Mouse (Mus musculus) liver, embryonic 13.5 days (tissue): Measurements from ENCODE around the gene Atxn2. TPM values are rescaled to one million over a fixed set of nuclear protein-coding genes. Genes with fewer than 3 reads are reported as not detected.

ENCODE experiments used
- ATAC-seq: fragments of 200-750 bp; cut with Nextera tagmentation; 2 replicates; pipeline ENCODE4 v1.8.0; 2017; ENCODE audit warnings: low read depth, mild to moderate bottlenecking, moderate number of reproducible peaks, moderate library complexity
- DNase-seq: peaks from one replicate; pipeline ENCODE4 v3.0.0; 2022
- H3K27ac ChIP-seq: fragments of 300-500 bp; sonication (generic); 2 replicates; pipeline ENCODE4 v1.5.1; 2015; ENCODE audit warnings: moderate library complexity, mild to moderate bottlenecking, inconsistent platforms
- H3K27me3 ChIP-seq: fragments of 300-500 bp; sonication (generic); 2 replicates; pipeline ENCODE4 v1.6.1; 2015; ENCODE audit warnings: mild to moderate bottlenecking, inconsistent platforms
- H3K36me3 ChIP-seq: fragments of 300-500 bp; sonication (generic); 2 replicates; pipeline ENCODE4 v1.6.1; 2015; ENCODE audit warnings: mild to moderate bottlenecking, inconsistent platforms
- H3K4me1 ChIP-seq: fragments of 300-500 bp; sonication (generic); replicated peaks from 2 replicates; pipeline ENCODE4 v1.6.1; 2015; ENCODE audit warnings: inconsistent platforms
- H3K4me2 ChIP-seq: fragments of 300-500 bp; sonication (generic); 2 replicates; pipeline ENCODE4 v1.6.1; 2015; ENCODE audit warnings: inconsistent platforms, mild to moderate bottlenecking, moderate library complexity
- H3K4me3 ChIP-seq: fragments of 300-500 bp; sonication (generic); replicated peaks from 2 replicates; pipeline ENCODE4 v1.5.1; 2015; ENCODE audit warnings: mild to moderate bottlenecking, inconsistent platforms
- H3K9ac ChIP-seq: fragments of 300-500 bp; sonication (generic); 2 replicates; pipeline ENCODE4 v1.6.1; 2015; ENCODE audit warnings: mild to moderate bottlenecking, inconsistent platforms
- H3K9me3 ChIP-seq: fragments of 300-500 bp; sonication (generic); replicated peaks from 2 replicates; pipeline ENCODE4 v1.6.1; 2016; ENCODE audit warnings: inconsistent platforms
- WGBS: fragments of 180-500 bp; shearing (Covaris S2); methylation state at CpG from one replicate; pipeline ENCODE4 v1.1.7; 2015; ENCODE audit not compliant: insufficient replicate concordance; 5-methylcytosine and 5-hydroxymethylcytosine counted together
- polyA plus RNA-seq: library from polyadenylated mRNA; unstranded; fragments of >200 nt; fragmentation: Nextera tagmentation; extraction: Ambion mirVana; gene quantifications from 2 replicates; pipeline ENCODE4 v1.2.1, GENCODE M21; 2015

Atxn2 gene
- polyA plus RNA-seq, 1 experiment from 2014 or later = 17.6 TPM

GRCm38 (mm10) chr5:121836692-121837415, 125.7 kb downstream of the Atxn2 start:
- H3K4me2 ChIP-seq = peak overlapping the region; percentile 98
- H3K27me3 ChIP-seq = peaks cover 14% of the 10 kb centered on the region
- peak overlapping the region; percentile 90 for H3K27ac ChIP-seq
- H3K4me3 ChIP-seq = peak overlapping the region; percentile 88
- peak; percentile 92 for DNase-seq
- 0 out of 2 replicates have a peak, but pooled peaks cover 3% of the 10 kb centered on the region for H3K36me3 ChIP-seq
- H3K9me3 ChIP-seq = no peaks in the 10 kb centered on the region
- peak overlapping the region; percentile 89 for H3K9ac ChIP-seq
- peaks cover 77% of the 10 kb centered on the region for H3K4me1 ChIP-seq
- WGBS = under 1% methylated on average over 67 of the region's 77 CpGs
- peak; percentile 84 for ATAC-seq

DNA sequence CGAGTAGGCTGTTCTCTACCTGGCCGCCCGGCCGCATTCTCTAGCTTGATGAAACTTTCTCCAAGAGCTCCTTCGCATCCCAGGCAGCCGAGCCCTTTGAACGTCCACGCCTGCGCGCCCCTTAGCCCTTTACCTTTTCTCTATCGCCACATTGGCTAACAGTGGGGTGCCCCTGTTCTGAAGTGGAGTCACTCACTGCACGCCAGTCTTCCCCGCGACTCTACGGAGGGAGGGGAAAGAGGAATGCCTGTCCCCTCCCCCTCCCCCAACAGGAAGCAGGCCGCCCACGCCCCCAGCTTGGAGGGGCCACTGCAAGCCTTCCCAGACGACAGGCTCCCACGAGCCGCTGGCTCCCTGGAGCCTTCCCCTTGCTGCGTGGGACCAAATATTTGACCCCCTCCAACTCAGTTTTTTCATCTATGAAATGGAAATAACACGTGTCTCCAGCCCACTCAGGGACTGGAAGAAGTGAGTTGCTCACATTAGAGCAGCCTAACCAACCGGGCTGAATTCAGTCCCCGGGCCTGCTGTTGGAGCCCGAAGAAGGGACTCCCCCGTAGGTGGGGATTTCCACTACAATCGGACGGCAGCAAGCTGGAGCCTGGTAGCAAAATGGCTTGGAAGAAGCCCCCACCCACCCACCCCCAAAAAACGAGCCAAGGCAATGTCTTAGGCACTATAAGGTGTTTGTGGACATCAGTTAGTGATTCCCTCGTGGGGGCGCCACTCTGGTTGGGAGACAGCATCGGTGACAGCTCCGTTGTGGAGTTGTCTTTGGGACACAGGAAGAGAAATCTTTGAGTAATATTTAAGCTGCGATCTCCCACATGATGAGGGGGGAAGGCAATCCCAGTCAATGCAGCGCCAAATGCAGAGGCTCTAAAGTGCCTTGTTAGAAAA, 126.6 kb downstream of the Atxn2 start, which contains the start of gene Sh2b3:
Gene Sh2b3, minus strand, starts transcription at position 206 of the 900 bp plus-strand sequence.
- Histone ChIP-seq H3K27me3 (peaks cover 14% of the 10 kb centered on the region), H3K4me1 (peaks cover 77% of the 10 kb centered on the region), H3K9ac (peak within 1 kb of the TSS; percentile 89), H3K4me3 (peak within 1 kb of the TSS; percentile 88), H3K4me2 (peak within 1 kb of the TSS; percentile 98), H3K27ac (peak within 1 kb of the TSS; percentile 90), H3K36me3 (no peaks in the 10 kb centered on the region), H3K9me3 (no peaks in the 10 kb centered on the region)
- ATAC-seq (peak; percentile 21), DNase-seq (no peak)
- WGBS = 1% methylated on average over 35 of the region's 35 CpGs

GRCm38 (mm10) chr5:121838341-121839127, 127.4 kb downstream of the Atxn2 start:
- ATAC-seq (no peak), DNase-seq (no peak)
- Histone ChIP-seq H3K4me3 (peak overlapping the region; percentile 88), H3K4me1 (peaks cover 77% of the 10 kb centered on the region), H3K27me3 (peaks cover 20% of the 10 kb centered on the region), H3K9me3 (no peaks in the 10 kb centered on the region), H3K27ac (peak overlapping the region; percentile 85), H3K36me3 (no peaks in the 10 kb centered on the region), H3K9ac (peak overlapping the region; percentile 76), H3K4me2 (peak overlapping the region; percentile 98)
- WGBS = under 1% methylated on average over 46 of the region's 46 CpGs

GRCm38 (mm10) chr5:121839128-121839473, 128.0 kb downstream of the Atxn2 start:
- DNase-seq = no peak
- Histone ChIP-seq H3K4me3 (peak overlapping the region; percentile 88), H3K36me3 (no peaks in the 10 kb centered on the region), H3K27ac (peak overlapping the region; percentile 85), H3K9me3 (no peaks in the 10 kb centered on the region), H3K4me1 (peaks cover 76% of the 10 kb centered on the region), H3K27me3 (peaks cover 25% of the 10 kb centered on the region), H3K4me2 (peak overlapping the region; percentile 98), H3K9ac (peak overlapping the region; percentile 76)
- ATAC-seq = no peak
- WGBS = 34% methylated on average over 7 of the region's 7 CpGs

DNA sequence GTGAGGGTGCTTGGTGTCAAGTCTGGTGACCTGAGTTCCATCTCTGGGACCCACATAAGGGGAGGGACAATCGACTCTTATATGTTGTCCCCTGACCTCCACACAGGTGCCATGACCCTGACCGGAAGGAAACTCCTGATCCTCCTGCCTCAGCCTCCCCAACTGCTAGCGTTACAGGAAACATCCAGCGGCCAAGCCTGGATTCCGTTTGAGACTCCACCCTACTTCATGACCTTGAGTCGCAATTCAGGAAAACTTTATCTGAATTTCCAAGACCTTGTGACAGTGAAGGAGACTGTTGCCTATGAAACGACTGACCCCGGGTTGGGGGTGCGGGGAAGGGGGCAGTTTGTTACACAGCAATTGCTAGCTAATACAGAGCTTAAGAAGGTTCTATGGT, 130.4 kb downstream of the Atxn2 start:
- no peak overlapping the region for H3K4me2 ChIP-seq
- peaks cover 42% of the 10 kb centered on the region for H3K27me3 ChIP-seq
- 87% methylated on average over 9 of the region's 9 CpGs for WGBS
- peaks cover 59% of the 10 kb centered on the region for H3K4me1 ChIP-seq
- no peak overlapping the region for H3K9ac ChIP-seq
- no peaks in the 10 kb centered on the region for H3K9me3 ChIP-seq
- ATAC-seq = no peak
- no peak for DNase-seq
- no peak overlapping the region for H3K27ac ChIP-seq
- H3K4me3 ChIP-seq = no peak overlapping the region
- no peaks in the 10 kb centered on the region for H3K36me3 ChIP-seq

GRCm38 (mm10) chr5:121841973-121842372, 130.8 kb downstream of the Atxn2 start:
- DNase-seq = no peak
- Histone ChIP-seq H3K4me2 (peak overlapping the region; percentile 89), H3K4me3 (no peak overlapping the region), H3K4me1 (peaks cover 55% of the 10 kb centered on the region), H3K27ac (no peak overlapping the region), H3K9ac (peak overlapping the region; percentile 75), H3K27me3 (peaks cover 42% of the 10 kb centered on the region), H3K9me3 (no peaks in the 10 kb centered on the region), H3K36me3 (no peaks in the 10 kb centered on the region)
- ATAC-seq = no peak
- 41% methylated on average over 10 of the region's 10 CpGs for WGBS

DNA sequence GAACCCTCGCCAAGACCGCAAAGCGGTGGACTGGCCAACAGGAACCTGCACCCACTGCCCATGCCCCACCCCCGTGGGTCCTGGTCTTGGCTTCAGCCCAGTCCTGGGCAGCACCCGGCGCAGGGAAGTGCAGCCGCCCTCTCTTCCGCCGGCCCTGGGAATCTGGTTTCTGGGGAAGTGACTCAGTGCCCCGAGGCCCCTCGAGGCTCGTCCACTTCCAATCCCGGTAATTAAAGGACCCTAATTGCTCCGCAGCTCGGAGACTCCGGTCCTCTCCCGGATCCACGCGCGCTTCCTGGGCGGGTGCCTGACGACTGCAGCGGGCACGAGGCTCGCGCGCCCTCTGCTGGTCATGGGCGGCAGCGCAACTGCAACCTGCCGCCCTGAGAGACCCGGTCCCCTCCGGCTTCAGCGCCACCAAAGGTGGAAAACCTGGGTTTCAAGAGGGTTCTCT, 131.6 kb downstream of the Atxn2 start:
- Histone ChIP-seq H3K27ac (no peak overlapping the region), H3K4me2 (peak overlapping the region; percentile 89), H3K27me3 (peaks cover 39% of the 10 kb centered on the region), H3K4me3 (peak overlapping the region; percentile 63), H3K9ac (peak overlapping the region; percentile 75), H3K4me1 (peaks cover 50% of the 10 kb centered on the region), H3K9me3 (no peaks in the 10 kb centered on the region), H3K36me3 (no peaks in the 10 kb centered on the region)
- DNase-seq (peak; percentile 71), ATAC-seq (peak; percentile 68)
- under 1% methylated on average over 33 of the region's 33 CpGs for whole genome bisulfite sequencing

DNA sequence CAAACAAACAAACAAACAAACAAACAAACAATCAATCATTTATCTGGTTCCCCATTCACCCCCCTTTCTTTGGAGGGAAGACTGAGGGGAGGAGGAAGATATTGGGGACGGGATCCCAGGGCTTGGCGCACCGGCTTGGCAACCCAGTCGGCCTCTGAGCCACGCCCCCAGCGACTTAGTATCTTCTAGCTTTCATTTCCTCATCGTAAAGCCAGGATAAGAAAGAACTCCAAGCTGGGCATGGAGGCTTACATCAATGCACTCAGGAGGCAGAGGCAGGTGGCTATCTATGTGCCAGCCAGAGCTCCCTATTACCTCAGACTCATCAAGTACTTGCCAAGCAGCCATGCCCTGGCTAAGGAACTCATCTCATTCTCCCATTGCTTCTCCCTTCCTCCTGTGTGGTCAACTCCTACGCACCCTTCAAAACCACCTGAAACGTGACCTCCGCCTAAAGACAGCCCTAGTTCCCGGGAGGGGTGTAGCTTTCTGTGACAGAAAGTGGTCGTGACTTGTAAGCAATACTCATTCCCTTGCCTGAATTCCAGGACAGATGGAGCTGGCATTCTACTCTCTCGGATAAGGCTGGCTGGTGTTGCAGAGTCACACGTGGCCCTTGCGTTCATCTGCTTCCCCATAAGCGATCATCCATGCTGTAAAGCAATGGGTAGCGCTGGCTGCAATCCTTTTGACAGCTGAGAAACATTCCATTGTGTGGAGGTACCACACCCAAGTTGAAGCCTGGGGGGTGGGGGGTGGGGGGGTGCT, 132.2 kb downstream of the Atxn2 start:
- peaks cover 50% of the 10 kb centered on the region for H3K4me1 ChIP-seq
- peaks cover 36% of the 10 kb centered on the region for H3K27me3 ChIP-seq
- 14% methylated on average over 17 of the region's 17 CpGs for WGBS
- no peak for DNase-seq
- no peak overlapping the region for H3K27ac ChIP-seq
- ATAC-seq = no peak
- H3K36me3 ChIP-seq = no peaks in the 10 kb centered on the region
- H3K4me3 ChIP-seq = peak overlapping the region; percentile 63
- peak overlapping the region; percentile 89 for H3K4me2 ChIP-seq
- H3K9ac ChIP-seq = peak overlapping the region; percentile 75
- H3K9me3 ChIP-seq = no peaks in the 10 kb centered on the region

GRCm38 (mm10) chr5:121845361-121845760, 134.2 kb downstream of the Atxn2 start:
- peaks cover 53% of the 10 kb centered on the region for H3K4me1 ChIP-seq
- 9% methylated on average over 4 of the region's 4 CpGs for WGBS
- DNase-seq (no peak), ATAC-seq (no peak)
- H3K4me3 ChIP-seq = no peak overlapping the region
- no peak overlapping the region; the same call in 1 of the 2 replicates for H3K9ac ChIP-seq
- H3K9me3 ChIP-seq = no peaks in the 10 kb centered on the region
- peaks cover 27% of the 10 kb centered on the region for H3K27me3 ChIP-seq
- 0 out of 2 replicates have a peak overlapping the region, but pooled peaks have one; percentile 6 for H3K4me2 ChIP-seq
- no peak overlapping the region for H3K27ac ChIP-seq
- no peaks in the 10 kb centered on the region for H3K36me3 ChIP-seq

- H3K9ac ChIP-seq = no peak overlapping the region
- H3K4me3 ChIP-seq = no peak overlapping the region
- H3K9me3 ChIP-seq = no peaks in the 10 kb centered on the region
- H3K36me3 ChIP-seq = 0 out of 2 replicates have a peak, but pooled peaks cover 4% of the 10 kb centered on the region
- H3K27me3 ChIP-seq = peaks cover 27% of the 10 kb centered on the region
- H3K4me2 ChIP-seq = no peak overlapping the region
- DNase-seq (no peak), ATAC-seq (no peak)
- WGBS = 69% methylated on average over 11 of the region's 11 CpGs
- no peak overlapping the region for H3K27ac ChIP-seq
- peaks cover 63% of the 10 kb centered on the region for H3K4me1 ChIP-seq
These were observed 135.2 kb downstream of the Atxn2 start for GRCm38 (mm10) chr5:121846322-121846721.
